Mouse (Mus musculus) ES-Bruce4 (cell line): Measurements from ENCODE around the gene Syt1. TPM values are rescaled to one million over a fixed set of nuclear protein-coding genes. Genes with fewer than 3 reads are reported as not detected.

ENCODE experiments used
- H3K27ac ChIP-seq: 2 replicates; pipeline ENCODE4 v1.5.1; 2012; ENCODE audit warnings: low read length, inconsistent platforms; ENCODE audit not compliant: insufficient read depth
- H3K27me3 ChIP-seq: 2 replicates; pipeline ENCODE4 v1.6.1; 2012; ENCODE audit warnings: mild to moderate bottlenecking, low read length, inconsistent platforms; ENCODE audit not compliant: control insufficient read depth, poor library complexity, insufficient read depth, severe bottlenecking
- H3K36me3 ChIP-seq: 2 replicates; pipeline ENCODE4 v1.6.1; 2012; ENCODE audit warnings: inconsistent platforms, mild to moderate bottlenecking, low read length, moderate library complexity; ENCODE audit not compliant: control insufficient read depth, poor library complexity, insufficient read depth, severe bottlenecking
- H3K4me1 ChIP-seq: one replicate; pipeline ENCODE4 v1.8.1; 2011; ENCODE audit warnings: low read length; ENCODE audit not compliant: control insufficient read depth, insufficient read depth
- H3K4me3 ChIP-seq: 2 replicates; pipeline ENCODE4 v1.5.1; 2011; ENCODE audit warnings: low read depth, mild to moderate bottlenecking, low read length
- H3K9ac ChIP-seq: 2 replicates; pipeline ENCODE4 v1.6.1; 2012; ENCODE audit warnings: low read depth, mild to moderate bottlenecking, inconsistent platforms; ENCODE audit not compliant: poor library complexity, severe bottlenecking
- H3K9me3 ChIP-seq: replicated peaks from 2 replicates; pipeline ENCODE4 v1.6.1; 2012; ENCODE audit warnings: mild to moderate bottlenecking, low read length, inconsistent platforms; ENCODE audit not compliant: control insufficient read depth, poor library complexity, insufficient read depth, severe bottlenecking
- CTCF ChIP-seq: IDR thresholded peaks from one replicate; pipeline ENCODE4 v1.8.1; 2011; ENCODE audit warnings: low read depth, low read length
- EP300 ChIP-seq: IDR thresholded peaks from 2 replicates; pipeline ENCODE4 v1.6.1; 2011; ENCODE audit warnings: low read depth, low read length; ENCODE audit not compliant: insufficient read depth
- POLR2A ChIP-seq: IDR thresholded peaks from one replicate; pipeline ENCODE4 v1.8.1; 2011; ENCODE audit warnings: low read length; ENCODE audit not compliant: insufficient read depth
- polyA plus RNA-seq: library from polyadenylated mRNA; stranded (reverse); fragments of >200 nt; gene quantifications from 2 replicates; pipeline ENCODE4 v1.2.4, GENCODE M21; 2011; ENCODE audit warnings: low read depth; ENCODE audit not compliant: missing spikeins, insufficient read depth, insufficient read length

The Syt1 gene
- polyA plus RNA-seq, 1 experiment, result 0.72 TPM

DNA sequence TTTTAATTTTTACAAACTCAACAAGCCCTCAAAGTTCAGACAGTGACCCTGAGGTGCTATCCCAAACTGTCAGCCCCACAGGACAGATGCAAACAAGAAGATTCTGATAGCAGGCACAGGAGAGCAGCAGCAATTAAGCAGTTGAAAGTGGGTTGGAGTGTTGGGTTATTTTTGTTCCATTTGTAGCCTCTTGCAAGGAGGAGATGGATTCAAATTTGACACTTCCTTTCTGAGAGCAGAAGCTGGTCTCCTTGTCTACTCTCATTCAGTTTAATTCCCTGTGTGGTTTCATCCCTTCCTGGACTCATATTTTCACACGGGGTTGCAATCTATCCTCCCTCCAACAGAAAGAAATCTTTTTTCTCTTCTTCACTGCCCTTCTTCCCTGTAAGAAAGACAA, 951 bp downstream of the Syt1 start:
- H3K9me3 ChIP-seq, result no peaks in the 10 kb centered on the region
- no peaks in the 10 kb centered on the region for H3K4me1 ChIP-seq
- no peak for TF ChIP-seq POLR2A
- no peak for TF ChIP-seq EP300
- TF ChIP-seq CTCF, result no peak
- H3K27ac ChIP-seq, result no peak overlapping the region
- H3K9ac ChIP-seq, result no peak overlapping the region
- no peaks in the 10 kb centered on the region for H3K36me3 ChIP-seq
- H3K4me3 ChIP-seq, result no peak overlapping the region
- H3K27me3 ChIP-seq, result no peaks in the 10 kb centered on the region; the same call in 1 of the 2 replicates

DNA sequence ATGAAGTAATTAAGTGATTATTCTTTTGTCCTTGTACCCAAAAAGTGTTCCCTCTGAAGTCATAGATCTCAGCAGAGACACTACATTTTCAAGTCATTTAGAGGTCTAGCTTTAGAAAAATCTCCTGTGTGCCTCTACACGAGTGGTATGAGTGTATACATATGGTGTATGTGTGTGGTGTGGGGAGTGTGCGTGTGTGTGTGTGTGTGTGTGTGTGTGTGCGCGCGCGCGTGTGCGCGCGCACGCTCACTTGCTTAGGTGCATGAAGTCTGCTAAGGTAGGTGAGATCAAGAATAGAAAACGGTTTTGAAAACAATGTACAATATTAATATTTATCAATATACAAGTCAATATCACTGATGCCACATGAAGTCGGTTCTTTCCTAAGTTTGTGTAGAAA, 2.3 kb downstream of the Syt1 start:
- no peaks in the 10 kb centered on the region for H3K9me3 ChIP-seq
- H3K27me3 ChIP-seq, result no peaks in the 10 kb centered on the region; the same call in 1 of the 2 replicates
- no peak overlapping the region for H3K4me3 ChIP-seq
- TF ChIP-seq EP300 (no peak), POLR2A (no peak), CTCF (no peak)
- no peak overlapping the region for H3K27ac ChIP-seq
- H3K9ac ChIP-seq, result no peak overlapping the region
- no peaks in the 10 kb centered on the region for H3K4me1 ChIP-seq
- H3K36me3 ChIP-seq, result no peaks in the 10 kb centered on the region

DNA sequence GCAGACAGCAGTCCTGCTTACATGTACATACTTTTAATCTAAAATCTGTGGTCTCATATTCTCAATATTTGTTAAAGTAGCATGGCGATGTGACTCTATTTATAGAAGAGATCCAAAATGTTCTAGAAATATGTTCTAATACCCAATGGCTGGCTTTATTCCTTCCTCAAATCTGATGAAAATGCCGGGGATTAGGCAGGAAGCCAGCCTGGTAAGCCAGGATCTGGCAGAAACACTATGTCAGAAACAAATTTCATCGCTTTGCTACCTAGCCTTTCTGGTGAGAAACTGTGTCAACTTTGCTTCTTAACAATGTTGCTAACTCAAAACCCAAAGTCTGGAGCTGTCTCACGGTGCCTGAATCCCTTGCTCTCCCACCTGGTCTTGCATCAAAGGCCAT, 7.3 kb downstream of the Syt1 start:
- Histone ChIP-seq H3K4me1 (no peaks in the 10 kb centered on the region), H3K36me3 (no peaks in the 10 kb centered on the region), H3K9ac (no peak overlapping the region), H3K27ac (no peak overlapping the region), H3K4me3 (no peak overlapping the region), H3K27me3 (no peaks in the 10 kb centered on the region; the same call in 1 of the 2 replicates), H3K9me3 (no peaks in the 10 kb centered on the region)
- TF ChIP-seq EP300 (no peak), CTCF (no peak)

DNA sequence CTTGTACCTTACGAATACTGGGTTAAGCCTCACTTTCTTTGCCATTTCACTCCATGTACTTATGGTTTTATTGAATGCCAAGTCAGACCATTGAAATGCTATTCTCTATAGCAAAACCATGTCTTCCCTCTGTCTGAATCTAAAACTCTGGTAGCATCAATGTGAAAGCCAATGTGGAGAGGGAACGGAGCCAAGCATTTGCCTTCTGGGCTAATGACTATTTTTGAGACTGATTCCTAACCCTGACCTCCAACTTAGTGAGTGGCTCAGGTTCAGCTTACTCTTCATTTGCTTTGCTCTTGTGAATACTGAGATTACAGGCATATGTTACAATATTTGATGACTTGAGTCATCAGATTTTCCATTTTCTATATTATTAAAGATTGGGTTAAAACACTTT, 23.5 kb downstream of the Syt1 start:
- H3K4me1 ChIP-seq, result no peaks in the 10 kb centered on the region
- no peak overlapping the region for H3K27ac ChIP-seq
- H3K27me3 ChIP-seq, result no peaks in the 10 kb centered on the region
- no peaks in the 10 kb centered on the region for H3K36me3 ChIP-seq
- TF ChIP-seq CTCF (no peak), POLR2A (no peak), EP300 (no peak)
- H3K4me3 ChIP-seq, result no peak overlapping the region
- no peak overlapping the region for H3K9ac ChIP-seq
- H3K9me3 ChIP-seq, result no peaks in the 10 kb centered on the region

DNA sequence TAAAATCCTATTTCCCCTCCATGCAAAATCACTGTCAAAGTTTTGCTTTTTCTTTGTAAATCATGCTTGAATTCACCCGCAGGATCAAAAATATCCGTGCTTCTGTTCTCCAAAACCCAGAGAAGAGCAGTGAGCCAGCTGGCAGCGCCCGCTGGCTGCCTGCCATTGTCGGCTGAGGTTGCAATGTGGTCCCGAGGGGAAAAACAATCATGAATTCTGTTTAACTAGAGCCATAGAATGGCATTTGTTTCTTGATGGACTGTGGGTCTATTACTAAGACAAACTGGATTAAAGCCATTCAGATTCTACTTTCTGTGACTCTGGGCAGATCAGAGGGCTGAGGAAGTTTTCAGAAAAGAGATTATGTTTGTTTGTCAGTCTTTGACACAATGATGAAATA, 31.1 kb downstream of the Syt1 start:
- Histone ChIP-seq H3K4me3 (no peak overlapping the region), H3K36me3 (no peaks in the 10 kb centered on the region), H3K9ac (no peak overlapping the region), H3K27ac (no peak overlapping the region), H3K9me3 (no peaks in the 10 kb centered on the region), H3K4me1 (no peaks in the 10 kb centered on the region), H3K27me3 (no peaks in the 10 kb centered on the region)
- TF ChIP-seq EP300 (no peak), CTCF (no peak), POLR2A (no peak)

DNA sequence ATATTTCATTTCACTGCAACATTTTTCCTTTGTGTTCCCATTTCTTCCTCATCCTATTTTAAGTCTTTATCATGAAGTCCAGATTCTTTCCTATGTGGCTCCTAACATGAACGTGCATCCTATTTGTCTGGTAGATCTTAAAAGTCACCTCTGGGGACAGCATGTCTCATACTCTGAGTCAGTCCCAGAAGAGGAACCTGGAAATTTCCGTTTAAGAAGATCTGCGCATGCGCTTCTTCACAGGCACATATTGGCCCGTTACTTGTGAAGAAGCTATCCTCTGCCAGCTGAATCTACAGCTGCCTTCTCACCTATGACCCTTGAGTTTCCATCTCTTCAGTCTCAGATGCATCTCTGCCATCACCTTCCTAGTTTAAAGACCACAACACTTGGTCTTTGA, 55.8 kb downstream of the Syt1 start:
- H3K9ac ChIP-seq, result no peak overlapping the region
- no peaks in the 10 kb centered on the region for H3K36me3 ChIP-seq
- no peak for TF ChIP-seq POLR2A
- no peak for TF ChIP-seq CTCF
- TF ChIP-seq EP300, result no peak
- no peaks in the 10 kb centered on the region for H3K4me1 ChIP-seq
- no peak overlapping the region for H3K4me3 ChIP-seq
- no peaks in the 10 kb centered on the region for H3K27me3 ChIP-seq
- no peaks in the 10 kb centered on the region for H3K9me3 ChIP-seq
- no peak overlapping the region for H3K27ac ChIP-seq
